Mouse (Mus musculus) B cell, adult (primary cell): ENCODE measurements around the gene Coasy. TPM values are rescaled to one million over a fixed set of nuclear protein-coding genes. Genes with fewer than 3 reads are reported as not detected.

Source experiments
- total RNA-seq: library from RNA; stranded (reverse); gene quantifications from 4 replicates; pipeline ENCODE4 v1.2.4, GENCODE M21; 2023; ENCODE audit not compliant: inconsistent age

Gene Coasy
- total RNA-seq, result 17.2 to 20.1 TPM (median 18.2 TPM) in 4 replicates

DNA sequence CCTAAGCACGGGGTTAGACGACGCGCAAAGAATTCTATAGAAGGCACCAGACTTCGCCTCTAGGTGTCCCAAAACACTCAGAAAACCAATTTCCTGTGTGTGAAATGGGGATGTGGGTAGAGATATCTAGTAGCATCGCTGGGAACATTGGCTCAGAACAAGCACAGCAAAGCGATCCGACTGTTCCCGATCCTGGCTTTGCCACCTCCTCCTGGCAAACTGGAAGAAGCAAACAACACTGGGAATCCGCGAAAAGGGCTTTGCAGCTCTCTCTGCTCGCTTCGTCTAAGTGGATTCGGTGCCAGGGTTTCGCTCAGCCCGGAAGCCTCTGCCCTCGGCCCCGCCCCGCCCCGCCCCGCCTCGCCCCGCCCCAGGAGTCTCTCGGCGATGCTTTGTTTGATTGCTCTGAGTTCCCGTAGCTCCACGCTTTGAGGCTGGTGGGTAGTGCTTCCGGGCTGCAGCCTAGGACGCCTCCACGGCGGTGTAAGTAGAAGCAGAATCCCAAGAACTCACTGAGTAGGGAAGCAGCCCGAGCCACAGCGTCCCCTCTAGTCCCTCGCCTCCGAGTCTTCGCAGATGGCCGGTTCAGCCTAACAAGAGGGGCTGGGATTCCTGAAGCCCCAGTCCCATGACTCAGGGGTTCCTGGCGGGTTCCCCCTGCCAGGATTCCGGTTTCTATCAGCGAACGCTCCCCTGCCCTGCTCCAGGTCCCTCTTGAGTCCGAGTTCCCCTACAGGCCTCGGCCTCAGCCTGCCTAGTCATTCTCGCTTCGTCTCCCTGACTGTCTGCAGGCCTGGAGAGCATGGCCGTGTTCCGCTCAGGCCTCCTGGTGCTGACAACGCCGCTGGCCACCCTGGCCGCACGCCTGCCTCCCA, at the start of gene Coasy:
Gene Coasy, plus strand, starts transcription at position 358 of the 875 bp plus-strand sequence.

GRCm38 (mm10) chr11:101069391-101070188, 12.8 kb upstream of the Coasy start, which contains the start of gene Naglu:
Gene Naglu (plus strand): TSS chr11:101070012.

GRCm38 (mm10) chr11:101078121-101078520, 4.2 kb upstream of the Coasy start, which contains the start of gene Hsd17b1:
Gene Hsd17b1 (plus strand): TSS chr11:101078411.

GRCm38 (mm10) chr11:101086756-101087681, 4.7 kb downstream of the Coasy start, which contains the start of gene Mlx:
Gene Mlx (plus strand): TSS chr11:101087277.

GRCm38 (mm10) chr11:101095314-101096024, 13.1 kb downstream of the Coasy start, which contains the start of gene Psmc3ip:
Gene Psmc3ip (minus strand): TSS chr11:101095436.

GRCm38 (mm10) chr11:101119761-101120544, 37.6 kb downstream of the Coasy start, which contains the start of the genes Retreg3 and Tubg1:
Gene Retreg3 (minus strand): TSS chr11:101119893.
Gene Tubg1 (plus strand): TSS chr11:101119938.

Other genes with a start within 250 kb of the Coasy start
- gene Stat5b, start 231.8 kb upstream of the Coasy start, total RNA-seq, result 63.3 to 74.4 TPM (median 69.7 TPM) in 4 replicates
- 38.6 to 43.6 TPM (median 41.8 TPM) in 4 replicates for gene Stat5a, start 223.2 kb upstream of the Coasy start, total RNA-seq
- 235 to 266 TPM (median 245 TPM) in 4 replicates for gene Stat3, start 143.0 kb upstream of the Coasy start, total RNA-seq
- gene Cavin1, start 111.7 kb upstream of the Coasy start, total RNA-seq, result 0.30 to 0.61 TPM (median 0.59 TPM) in 4 replicates
- 71.3 to 92.3 TPM (median 79.0 TPM) in 4 replicates for gene Atp6v0a1, start 73.1 kb upstream of the Coasy start, total RNA-seq
- gene Naglu, start 12.6 kb upstream of the Coasy start, total RNA-seq, result 14.4 to 19.4 TPM (median 17.3 TPM) in 4 replicates
- gene Hsd17b1, start 4.2 kb upstream of the Coasy start, total RNA-seq, result 1.4 to 3.2 TPM (median 2.5 TPM) in 4 replicates
- 30.7 to 44.8 TPM (median 34.4 TPM) in 4 replicates for gene Mlx, start 4.7 kb downstream of the Coasy start, total RNA-seq
- gene Psmc3ip, start 12.9 kb downstream of the Coasy start, total RNA-seq, result 3.3 to 5.1 TPM (median 4.1 TPM) in 4 replicates
- gene Retreg3, start 37.3 kb downstream of the Coasy start, total RNA-seq, result 71.0 to 73.7 TPM (median 72.2 TPM) in 4 replicates
- gene Tubg1, start 37.4 kb downstream of the Coasy start, total RNA-seq, result 14.2 to 19.4 TPM (median 16.1 TPM) in 4 replicates
- 2.9 to 6.1 TPM (median 3.9 TPM) in 4 replicates for gene Tubg2, start 73.3 kb downstream of the Coasy start, total RNA-seq
- 0.32 to 0.80 TPM (median 0.59 TPM) in 4 replicates for gene Cntnap1, start 88.0 kb downstream of the Coasy start, total RNA-seq
- gene Plekhh3, start 88.8 kb downstream of the Coasy start, total RNA-seq, result 0.61 to 2.3 TPM (median 1.3 TPM) in 4 replicates
- gene Ccr10, start 92.9 kb downstream of the Coasy start, total RNA-seq, result 0.60 TPM in 1 of 4 replicates, not detected in the others
- 74.4 to 88.1 TPM (median 79.3 TPM) in 4 replicates for gene Ezh1, start 143.9 kb downstream of the Coasy start, total RNA-seq
- gene Ramp2, start 163.5 kb downstream of the Coasy start, total RNA-seq, result not detected in 4 replicates
- gene Vps25, start 171.1 kb downstream of the Coasy start, total RNA-seq, result 73.6 to 86.7 TPM (median 83.1 TPM) in 4 replicates
- gene Wnk4, start 178.0 kb downstream of the Coasy start, total RNA-seq, result 0.21 to 1.5 TPM (median 1.1 TPM) in 4 replicates
- gene Cntd1, start 196.4 kb downstream of the Coasy start, total RNA-seq, result 0.22 to 0.51 TPM (median 0.47 TPM) in 4 replicates
- gene Coa3, start 196.5 kb downstream of the Coasy start, total RNA-seq, result 26.7 to 40.5 TPM (median 28.5 TPM) in 4 replicates
- 177 to 193 TPM (median 186 TPM) in 4 replicates for gene Becn1, start 219.7 kb downstream of the Coasy start, total RNA-seq
- 134 to 152 TPM (median 146 TPM) in 4 replicates for gene Psme3, start 233.6 kb downstream of the Coasy start, total RNA-seq
- gene Aoc2, start 242.5 kb downstream of the Coasy start, total RNA-seq, result 13.2 to 15.9 TPM (median 13.8 TPM) in 4 replicates
- 0.26 to 0.87 TPM (median 0.59 TPM) in 4 replicates for gene Aoc3, start 248.0 kb downstream of the Coasy start, total RNA-seq